Mouse (Mus musculus): Measurements from ENCODE around the gene Kat2a. TPM values are rescaled to one million over a fixed set of nuclear protein-coding genes. Genes with fewer than 3 reads are reported as not detected.

Kat2a gene
- polyA plus RNA-seq, 1 experiment from 2014 or later = 68.1 TPM

GRCm38 (mm10) chr11:100730477-100731205 is 18.4 kb upstream of the Kat2a start:
- Histone ChIP-seq H3K27me3 (no peaks in the 10 kb centered on the region), H3K36me3 (peaks cover 24% of the 10 kb centered on the region; the same call in 1 of the 2 replicates), H3K4me3 (replicated peaks) (no peak overlapping the region), H3K4me1 (peaks cover 10% of the 10 kb centered on the region), H3K9me3 (replicated peaks) (no peaks in the 10 kb centered on the region), H3K27ac (no peak overlapping the region), H3K9ac (no peak overlapping the region), H3K4me2 (no peak overlapping the region)
- ATAC-seq (replicated peaks; ENCODE audit: low FRiP score) = no peak
- WGBS = 79% methylated on average over 6 of the region's 6 CpGs

- H3K9ac ChIP-seq = no peak overlapping the region
- H3K27ac ChIP-seq = no peak overlapping the region
- peaks cover 24% of the 10 kb centered on the region; the same call in 1 of the 2 replicates for H3K36me3 ChIP-seq
- H3K4me2 ChIP-seq = no peak overlapping the region
- WGBS = 87% methylated on average over 4 of the region's 4 CpGs
- no peak for ATAC-seq (replicated peaks; ENCODE audit: low FRiP score)
- H3K9me3 ChIP-seq (replicated peaks) = no peaks in the 10 kb centered on the region
- H3K4me3 ChIP-seq (replicated peaks) = no peak overlapping the region
- H3K4me1 ChIP-seq = peaks cover 11% of the 10 kb centered on the region
- no peaks in the 10 kb centered on the region for H3K27me3 ChIP-seq
Observed at GRCm38 (mm10) chr11:100729976-100730375, 17.7 kb upstream of the Kat2a start.

GRCm38 (mm10) chr11:100728601-100729000 is 16.3 kb upstream of the Kat2a start:
- ATAC-seq (replicated peaks; ENCODE audit: low FRiP score) = no peak

GRCm38 (mm10) chr11:100727201-100727600 is 14.9 kb upstream of the Kat2a start:
- no peaks in the 10 kb centered on the region for H3K27me3 ChIP-seq
- WGBS = 92% methylated on average over 3 of the region's 3 CpGs
- peaks cover 27% of the 10 kb centered on the region for H3K4me1 ChIP-seq

More at GRCm38 (mm10) chr11:100728601-100729000, 16.3 kb upstream of the Kat2a start:
- Histone ChIP-seq H3K4me3 (replicated peaks) (no peak overlapping the region), H3K36me3 (peaks cover 24% of the 10 kb centered on the region; the same call in 1 of the 2 replicates), H3K9me3 (replicated peaks) (no peaks in the 10 kb centered on the region), H3K4me2 (no peak overlapping the region), H3K4me1 (peaks cover 20% of the 10 kb centered on the region), H3K27ac (no peak overlapping the region), H3K27me3 (no peaks in the 10 kb centered on the region), H3K9ac (no peak overlapping the region)
- 83% methylated on average over 6 of the region's 6 CpGs for WGBS

GRCm38 (mm10) chr11:100724919-100725512 is 12.8 kb upstream of the Kat2a start:
- Histone ChIP-seq H3K9ac (no peak overlapping the region), H3K36me3 (peaks cover 17% of the 10 kb centered on the region; the same call in 1 of the 2 replicates), H3K9me3 (replicated peaks) (no peaks in the 10 kb centered on the region), H3K4me1 (peaks cover 45% of the 10 kb centered on the region), H3K27me3 (no peaks in the 10 kb centered on the region), H3K4me2 (no peak overlapping the region), H3K4me3 (replicated peaks) (no peak overlapping the region), H3K27ac (peak overlapping the region; percentile 68; the same call in 1 of the 2 replicates)
- no peak for ATAC-seq (replicated peaks; ENCODE audit: low FRiP score)
- WGBS = 34% methylated on average over 5 of the region's 5 CpGs

More at GRCm38 (mm10) chr11:100727201-100727600, 14.9 kb upstream of the Kat2a start:
- Histone ChIP-seq H3K36me3 (peaks cover 17% of the 10 kb centered on the region; the same call in 1 of the 2 replicates), H3K27ac (no peak overlapping the region), H3K4me3 (replicated peaks) (no peak overlapping the region), H3K9ac (no peak overlapping the region), H3K9me3 (replicated peaks) (no peaks in the 10 kb centered on the region), H3K4me2 (no peak overlapping the region)
- ATAC-seq (replicated peaks; ENCODE audit: low FRiP score) = no peak

GRCm38 (mm10) chr11:100722493-100723028 is 10.3 kb upstream of the Kat2a start:
- Histone ChIP-seq H3K27ac (peak overlapping the region; percentile 57; the same call in 1 of the 2 replicates), H3K4me1 (peaks cover 46% of the 10 kb centered on the region), H3K9ac (no peak overlapping the region), H3K9me3 (replicated peaks) (no peaks in the 10 kb centered on the region), H3K36me3 (peaks cover 20% of the 10 kb centered on the region), H3K27me3 (no peaks in the 10 kb centered on the region), H3K4me2 (no peak overlapping the region), H3K4me3 (replicated peaks) (no peak overlapping the region)
- 53% methylated on average over 2 of the region's 2 CpGs for WGBS
- ATAC-seq (replicated peaks; ENCODE audit: low FRiP score) = no peak

GRCm38 (mm10) chr11:100721776-100722492 is 9.7 kb upstream of the Kat2a start:
- Histone ChIP-seq H3K36me3 (peaks cover 26% of the 10 kb centered on the region), H3K9me3 (replicated peaks) (no peaks in the 10 kb centered on the region), H3K4me1 (peaks cover 43% of the 10 kb centered on the region), H3K4me2 (no peak overlapping the region), H3K27me3 (no peaks in the 10 kb centered on the region), H3K9ac (no peak overlapping the region), H3K4me3 (replicated peaks) (no peak overlapping the region), H3K27ac (peak overlapping the region; percentile 57)
- ATAC-seq (replicated peaks; ENCODE audit: low FRiP score) = no peak
- 77% methylated on average over 8 of the region's 8 CpGs for WGBS

GRCm38 (mm10) chr11:100721254-100721653 is 9.0 kb upstream of the Kat2a start:
- no peaks in the 10 kb centered on the region for H3K27me3 ChIP-seq
- H3K9me3 ChIP-seq (replicated peaks) = no peaks in the 10 kb centered on the region
- H3K9ac ChIP-seq = no peak overlapping the region
- no peak overlapping the region for H3K4me3 ChIP-seq (replicated peaks)
- H3K27ac ChIP-seq = peak overlapping the region; percentile 57
- H3K36me3 ChIP-seq = peaks cover 33% of the 10 kb centered on the region
- ATAC-seq (replicated peaks; ENCODE audit: low FRiP score) = no peak
- WGBS = 70% methylated on average over 4 of the region's 4 CpGs
- peaks cover 43% of the 10 kb centered on the region for H3K4me1 ChIP-seq
- no peak overlapping the region for H3K4me2 ChIP-seq

GRCm38 (mm10) chr11:100720345-100720744 is 8.1 kb upstream of the Kat2a start:
- Histone ChIP-seq H3K9ac (no peak overlapping the region), H3K27me3 (no peaks in the 10 kb centered on the region), H3K4me1 (peaks cover 41% of the 10 kb centered on the region), H3K36me3 (peaks cover 42% of the 10 kb centered on the region), H3K4me2 (no peak overlapping the region), H3K27ac (no peak overlapping the region), H3K9me3 (replicated peaks) (no peaks in the 10 kb centered on the region), H3K4me3 (replicated peaks) (no peak overlapping the region)
- ATAC-seq (replicated peaks; ENCODE audit: low FRiP score) = no peak
- WGBS = 72% methylated on average over 5 of the region's 5 CpGs

- Histone ChIP-seq H3K4me1 (peaks cover 37% of the 10 kb centered on the region), H3K9ac (no peak overlapping the region), H3K36me3 (peaks cover 46% of the 10 kb centered on the region), H3K27me3 (no peaks in the 10 kb centered on the region), H3K4me3 (replicated peaks) (no peak overlapping the region), H3K9me3 (replicated peaks) (no peaks in the 10 kb centered on the region), H3K27ac (no peak overlapping the region), H3K4me2 (no peak overlapping the region)
- 82% methylated on average over 11 of the region's 11 CpGs for WGBS
- no peak for ATAC-seq (replicated peaks; ENCODE audit: low FRiP score)
Observed at GRCm38 (mm10) chr11:100719893-100720292, 7.6 kb upstream of the Kat2a start.

- 81% methylated on average over 3 of the region's 3 CpGs for WGBS
- no peak overlapping the region for H3K4me2 ChIP-seq
Observed at GRCm38 (mm10) chr11:100719312-100719711, 7.0 kb upstream of the Kat2a start.

GRCm38 (mm10) chr11:100718866-100719265 is 6.6 kb upstream of the Kat2a start:
- no peak for ATAC-seq (replicated peaks; ENCODE audit: low FRiP score)
- Histone ChIP-seq H3K27me3 (no peaks in the 10 kb centered on the region), H3K9ac (no peak overlapping the region), H3K4me2 (no peak overlapping the region), H3K4me1 (peaks cover 35% of the 10 kb centered on the region), H3K9me3 (replicated peaks) (no peaks in the 10 kb centered on the region), H3K36me3 (peaks cover 49% of the 10 kb centered on the region), H3K27ac (no peak overlapping the region), H3K4me3 (replicated peaks) (no peak overlapping the region)
- WGBS = 94% methylated on average over 4 of the region's 4 CpGs

More at GRCm38 (mm10) chr11:100719312-100719711, 7.0 kb upstream of the Kat2a start:
- Histone ChIP-seq H3K9ac (no peak overlapping the region), H3K4me3 (replicated peaks) (no peak overlapping the region), H3K27ac (no peak overlapping the region), H3K27me3 (no peaks in the 10 kb centered on the region), H3K4me1 (peaks cover 33% of the 10 kb centered on the region), H3K9me3 (replicated peaks) (no peaks in the 10 kb centered on the region), H3K36me3 (peaks cover 49% of the 10 kb centered on the region)
- no peak for ATAC-seq (replicated peaks; ENCODE audit: low FRiP score)

Measured in kidney, embryonic 15.5 days (tissue).